Mouse (Mus musculus) limb, embryonic 15.5 days (tissue): Measurements from ENCODE around the gene Gm20479. TPM values are rescaled to one million over a fixed set of nuclear protein-coding genes. Genes with fewer than 3 reads are reported as not detected.

Experiments used
- ATAC-seq: fragments of 200-750 bp; cut with Nextera tagmentation; 2 replicates; pipeline ENCODE4 v1.8.0; 2017; ENCODE audit warnings: low read depth, moderate TSS enrichment; ENCODE audit not compliant: insufficient number of reproducible peaks, low FRiP score, low TSS enrichment
- H3K27ac ChIP-seq: fragments of 300-500 bp; sonication (generic); 2 replicates; pipeline ENCODE4 v1.5.1; 2015; ENCODE audit warnings: moderate library complexity, mild to moderate bottlenecking, inconsistent platforms
- H3K27me3 ChIP-seq: fragments of 300-500 bp; sonication (generic); 2 replicates; pipeline ENCODE4 v1.6.1; 2015; ENCODE audit warnings: inconsistent platforms
- H3K36me3 ChIP-seq: fragments of 300-500 bp; sonication (generic); 2 replicates; pipeline ENCODE4 v1.6.1; 2015; ENCODE audit warnings: inconsistent platforms
- H3K4me1 ChIP-seq: fragments of 300-500 bp; sonication (generic); 2 replicates; pipeline ENCODE4 v1.6.1; 2015; ENCODE audit warnings: inconsistent platforms
- H3K4me2 ChIP-seq: fragments of 300-500 bp; sonication (generic); 2 replicates; pipeline ENCODE4 v1.6.1; 2015; ENCODE audit warnings: mild to moderate bottlenecking, inconsistent platforms
- H3K4me3 ChIP-seq: fragments of 300-500 bp; sonication (generic); 2 replicates; pipeline ENCODE4 v1.5.1; 2015; ENCODE audit warnings: mild to moderate bottlenecking, inconsistent platforms
- H3K9ac ChIP-seq: fragments of 300-500 bp; sonication (generic); 2 replicates; pipeline ENCODE4 v1.6.1; 2015; ENCODE audit warnings: inconsistent platforms
- H3K9me3 ChIP-seq: fragments of 300-500 bp; sonication (generic); 2 replicates; pipeline ENCODE4 v1.6.1; 2016; ENCODE audit warnings: inconsistent platforms
- WGBS: fragments of 180-500 bp; shearing (Covaris S2); methylation state at CpG from one replicate; pipeline ENCODE4 v1.1.7; 2015; 5-methylcytosine and 5-hydroxymethylcytosine counted together
- polyA plus RNA-seq: library from polyadenylated mRNA; unstranded; fragments of >200 nt; fragmentation: Nextera tagmentation; extraction: Ambion mirVana; gene quantifications from 2 replicates; pipeline ENCODE4 v1.2.1, GENCODE M21; 2015

The Gm20479 gene
- 0.31 and 0.67 TPM in 2 replicates for polyA plus RNA-seq

DNA sequence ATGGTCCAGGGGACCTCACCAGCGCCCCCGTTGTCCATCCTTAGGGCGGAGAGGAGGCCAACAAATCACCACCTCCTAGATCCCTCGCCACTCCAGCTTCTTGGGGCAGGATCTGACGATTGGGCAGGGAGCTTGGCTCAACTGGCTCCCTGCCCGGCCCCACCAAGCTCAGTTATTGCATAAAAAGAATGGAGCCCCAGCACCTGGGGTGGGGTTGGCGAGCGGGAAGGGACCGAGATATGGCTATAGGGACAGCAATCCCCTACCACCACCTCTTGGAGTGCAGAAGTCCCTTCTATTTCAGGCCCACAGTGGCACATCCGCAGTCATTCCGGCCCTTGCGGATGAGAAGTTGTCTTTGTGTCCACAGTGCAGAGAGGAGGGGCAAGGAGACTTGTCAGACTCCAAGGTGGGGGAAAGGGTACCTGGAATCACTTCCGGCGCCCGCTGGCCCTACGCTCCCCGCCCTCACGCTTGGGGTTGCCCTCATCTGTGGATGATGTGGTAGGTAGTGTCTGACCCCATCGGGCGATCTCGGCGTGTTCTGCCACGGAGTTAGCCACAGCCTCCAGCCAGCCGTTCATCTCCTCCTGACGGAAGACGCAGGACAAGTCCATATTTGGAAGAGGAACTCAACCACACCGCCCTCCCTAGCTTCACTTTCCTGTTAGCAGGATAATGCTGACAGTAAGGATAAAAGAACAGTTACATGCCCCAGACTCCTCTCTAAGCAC, at the start of gene Gm20479:
Gene Gm20479, minus strand, starts transcription at position 559 of the 734 bp plus-strand sequence.
- peak within 1 kb of the TSS; percentile 79 for H3K4me3 ChIP-seq
- peak within 1 kb of the TSS; percentile 62 for H3K4me2 ChIP-seq
- H3K9ac ChIP-seq = no peak within 1 kb of the TSS
- H3K27me3 ChIP-seq = peaks cover 25% of the 10 kb centered on the region
- 7% methylated on average over 26 of the region's 27 CpGs for WGBS
- ATAC-seq = no peak
- H3K9me3 ChIP-seq = no peaks in the 10 kb centered on the region
- H3K4me1 ChIP-seq = peaks cover 33% of the 10 kb centered on the region
- peaks cover 6% of the 10 kb centered on the region for H3K36me3 ChIP-seq
- peak within 1 kb of the TSS; percentile 43 for H3K27ac ChIP-seq

DNA sequence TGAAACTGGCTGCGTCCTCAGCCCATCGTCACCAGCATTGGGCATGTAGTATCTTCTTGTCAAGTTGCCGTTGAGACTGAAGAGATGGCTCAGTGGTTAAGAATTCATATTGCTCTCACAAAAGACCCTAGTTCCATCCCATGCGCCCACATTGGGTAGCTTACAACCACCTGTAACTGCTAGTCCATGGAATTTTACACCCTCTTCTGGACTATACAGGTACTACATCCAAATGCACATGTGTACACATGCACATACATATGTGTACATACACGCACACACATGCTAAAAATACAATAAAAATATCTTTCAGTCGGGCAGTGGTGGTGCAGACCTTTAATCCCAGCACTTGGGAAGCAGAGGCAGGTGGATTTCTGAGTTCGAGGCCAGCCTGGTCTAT, 49.3 kb upstream of the Gm20479 start:
- H3K4me3 ChIP-seq = no peak overlapping the region
- peaks cover 9% of the 10 kb centered on the region; the same call in 1 of the 2 replicates for H3K9me3 ChIP-seq
- peaks cover 26% of the 10 kb centered on the region for H3K4me1 ChIP-seq
- 82% methylated on average over 7 of the region's 7 CpGs for WGBS
- no peaks in the 10 kb centered on the region for H3K36me3 ChIP-seq
- H3K27ac ChIP-seq = no peak overlapping the region
- no peak for ATAC-seq
- peaks cover 91% of the 10 kb centered on the region for H3K27me3 ChIP-seq
- no peak overlapping the region for H3K9ac ChIP-seq
- no peak overlapping the region for H3K4me2 ChIP-seq

DNA sequence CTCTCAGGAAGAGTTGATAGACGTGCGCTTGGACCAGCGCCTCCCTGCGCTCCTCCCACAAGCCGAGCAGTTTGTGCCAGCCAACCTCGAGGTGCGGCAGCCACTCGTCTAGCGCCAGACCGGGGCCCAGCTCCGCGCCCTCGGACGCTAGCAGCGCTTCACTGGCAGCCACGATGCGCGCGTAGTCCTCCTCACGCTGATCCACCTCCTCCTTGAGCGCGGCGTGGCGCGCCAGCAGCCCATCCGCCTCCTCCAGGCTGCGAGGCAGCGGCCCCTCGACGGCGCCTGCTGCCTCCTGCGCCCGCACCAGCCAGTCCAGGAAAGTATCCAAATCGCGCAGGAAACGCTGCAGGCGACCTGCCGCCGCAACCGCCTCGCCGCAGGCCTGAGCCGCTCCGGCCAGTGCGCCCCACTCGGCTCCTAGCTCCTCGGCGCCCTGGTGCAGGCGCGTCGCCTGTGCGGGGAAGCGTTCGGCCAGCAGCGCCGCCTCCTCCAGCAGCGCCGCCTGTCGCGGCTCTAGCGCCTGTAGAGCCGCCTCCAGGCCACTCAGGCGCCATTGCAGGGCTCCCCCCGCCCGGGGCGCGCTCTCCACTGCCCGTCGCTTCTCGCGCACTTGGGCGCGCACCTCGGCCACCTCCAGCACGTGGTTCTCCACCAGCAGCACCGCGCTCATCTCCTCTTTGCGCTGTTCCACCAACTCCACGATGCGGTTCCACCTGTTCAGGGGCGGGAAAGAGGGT, 47.2 kb upstream of the Gm20479 start:
- 5% methylated on average over 80 of the region's 81 CpGs for WGBS
- no peak for ATAC-seq
- peak overlapping the region; percentile 19; the same call in 1 of the 2 replicates for H3K4me2 ChIP-seq

DNA sequence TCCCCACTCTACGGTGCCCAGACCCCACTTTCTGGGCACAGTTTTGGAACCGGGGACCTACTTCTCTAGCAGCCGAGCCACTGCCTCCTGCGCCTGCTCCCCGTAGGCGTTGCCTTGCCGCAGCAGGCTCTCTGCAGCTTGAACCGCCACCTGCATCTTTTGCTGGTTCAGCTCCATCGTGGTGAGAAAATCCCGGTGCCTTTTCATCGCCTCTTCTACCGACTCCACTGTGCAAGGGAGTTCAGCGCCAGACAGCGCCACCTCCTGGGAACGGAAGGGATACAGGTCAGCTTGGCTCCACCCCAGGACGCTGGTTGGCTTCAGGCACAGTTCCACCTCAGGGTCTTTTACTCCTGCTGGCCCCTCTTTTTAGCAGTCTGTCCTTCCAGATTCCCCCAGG, 45.5 kb upstream of the Gm20479 start:
- ATAC-seq = no peak
- H3K27me3 ChIP-seq = peaks cover 86% of the 10 kb centered on the region
- no peak overlapping the region for H3K4me2 ChIP-seq
- peaks cover 11% of the 10 kb centered on the region for H3K4me1 ChIP-seq
- no peak overlapping the region for H3K9ac ChIP-seq
- H3K27ac ChIP-seq = no peak overlapping the region
- no peaks in the 10 kb centered on the region for H3K36me3 ChIP-seq
- no peak overlapping the region for H3K4me3 ChIP-seq
- H3K9me3 ChIP-seq = peaks cover 9% of the 10 kb centered on the region; the same call in 1 of the 2 replicates
- WGBS = 11% methylated on average over 16 of the region's 16 CpGs

More for the DNA sequence above, 47.2 kb upstream of the Gm20479 start:
- Histone ChIP-seq H3K9me3 (peaks cover 9% of the 10 kb centered on the region; the same call in 1 of the 2 replicates), H3K27ac (no peak overlapping the region), H3K4me1 (peaks cover 26% of the 10 kb centered on the region), H3K36me3 (no peaks in the 10 kb centered on the region), H3K27me3 (peaks cover 91% of the 10 kb centered on the region), H3K4me3 (peak overlapping the region; percentile 19), H3K9ac (no peak overlapping the region)

DNA sequence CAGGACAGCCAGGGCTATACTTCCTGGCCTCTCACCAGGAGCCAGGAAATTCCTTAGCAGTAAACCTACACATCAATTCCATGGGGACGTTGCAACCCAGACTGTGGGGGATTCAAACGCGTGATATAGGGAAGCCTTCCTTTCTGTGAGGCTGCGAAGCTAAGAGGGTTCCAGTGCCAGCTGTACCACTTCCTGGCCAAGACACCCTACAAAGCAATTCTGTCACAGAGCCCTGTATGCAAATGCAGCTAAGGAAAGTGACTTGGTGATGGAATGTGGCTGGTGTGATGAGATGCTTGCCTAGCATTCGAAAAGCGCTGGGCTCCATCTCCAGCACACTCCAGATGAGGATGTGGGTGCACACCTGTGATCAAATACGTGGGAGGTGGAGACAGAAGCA, 43.3 kb upstream of the Gm20479 start:
- Histone ChIP-seq H3K9ac (no peak overlapping the region), H3K27me3 (peaks cover 86% of the 10 kb centered on the region), H3K9me3 (peaks cover 6% of the 10 kb centered on the region; the same call in 1 of the 2 replicates), H3K4me3 (no peak overlapping the region), H3K27ac (no peak overlapping the region), H3K36me3 (no peaks in the 10 kb centered on the region), H3K4me2 (no peak overlapping the region), H3K4me1 (peaks cover 19% of the 10 kb centered on the region)
- no peak for ATAC-seq
- 71% methylated on average over 7 of the region's 7 CpGs for WGBS

DNA sequence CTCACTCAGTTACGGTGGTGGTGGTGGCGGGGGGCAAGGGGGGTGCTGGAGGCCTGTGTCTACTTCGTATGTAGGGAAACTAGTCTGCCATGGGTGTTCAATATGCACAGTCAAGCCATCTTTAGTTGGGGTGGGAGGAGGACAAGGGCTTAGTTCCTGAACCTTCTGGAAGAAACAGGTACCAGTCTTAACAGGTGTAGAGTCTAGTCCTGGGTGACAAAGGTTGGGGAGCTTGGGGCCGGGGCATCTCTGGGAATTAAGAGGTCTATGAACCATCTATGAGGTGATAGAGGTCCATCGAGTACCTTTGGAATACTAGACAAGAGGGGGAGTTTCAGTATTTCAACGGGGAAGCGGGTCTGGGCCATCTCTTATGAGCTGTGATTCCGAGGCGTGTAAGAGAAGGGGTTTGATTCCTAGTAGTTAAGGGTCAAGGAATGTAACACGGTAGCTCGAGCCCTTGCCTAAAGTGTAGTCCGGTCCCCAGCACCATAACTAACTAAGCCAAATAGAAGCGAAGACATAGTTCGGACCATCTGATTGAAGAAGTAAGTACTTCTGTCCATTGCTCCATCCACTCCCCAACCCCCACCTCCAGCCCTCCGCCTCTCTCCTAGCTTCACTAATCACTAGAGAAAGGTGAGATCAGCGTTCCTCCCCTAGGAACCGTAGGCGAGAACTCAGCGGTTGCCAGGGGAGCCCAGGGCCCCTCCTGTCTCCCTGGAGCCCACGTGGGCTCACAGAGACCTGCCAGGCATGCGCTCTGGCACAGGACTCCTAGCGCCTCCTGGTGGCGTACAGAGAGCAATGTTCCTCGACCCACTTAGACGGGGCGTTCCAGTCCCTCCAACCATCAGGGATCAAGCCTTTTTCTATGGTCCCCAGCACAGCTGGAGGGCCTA, 40.1 kb upstream of the Gm20479 start:
- Histone ChIP-seq H3K9ac (no peak overlapping the region), H3K4me1 (peaks cover 8% of the 10 kb centered on the region; the same call in 1 of the 2 replicates), H3K27me3 (peaks cover 82% of the 10 kb centered on the region), H3K4me3 (no peak overlapping the region; the same call in 1 of the 2 replicates), H3K9me3 (no peaks in the 10 kb centered on the region), H3K4me2 (no peak overlapping the region), H3K36me3 (no peaks in the 10 kb centered on the region), H3K27ac (no peak overlapping the region)
- no peak for ATAC-seq
- 18% methylated on average over 26 of the region's 26 CpGs for WGBS

DNA sequence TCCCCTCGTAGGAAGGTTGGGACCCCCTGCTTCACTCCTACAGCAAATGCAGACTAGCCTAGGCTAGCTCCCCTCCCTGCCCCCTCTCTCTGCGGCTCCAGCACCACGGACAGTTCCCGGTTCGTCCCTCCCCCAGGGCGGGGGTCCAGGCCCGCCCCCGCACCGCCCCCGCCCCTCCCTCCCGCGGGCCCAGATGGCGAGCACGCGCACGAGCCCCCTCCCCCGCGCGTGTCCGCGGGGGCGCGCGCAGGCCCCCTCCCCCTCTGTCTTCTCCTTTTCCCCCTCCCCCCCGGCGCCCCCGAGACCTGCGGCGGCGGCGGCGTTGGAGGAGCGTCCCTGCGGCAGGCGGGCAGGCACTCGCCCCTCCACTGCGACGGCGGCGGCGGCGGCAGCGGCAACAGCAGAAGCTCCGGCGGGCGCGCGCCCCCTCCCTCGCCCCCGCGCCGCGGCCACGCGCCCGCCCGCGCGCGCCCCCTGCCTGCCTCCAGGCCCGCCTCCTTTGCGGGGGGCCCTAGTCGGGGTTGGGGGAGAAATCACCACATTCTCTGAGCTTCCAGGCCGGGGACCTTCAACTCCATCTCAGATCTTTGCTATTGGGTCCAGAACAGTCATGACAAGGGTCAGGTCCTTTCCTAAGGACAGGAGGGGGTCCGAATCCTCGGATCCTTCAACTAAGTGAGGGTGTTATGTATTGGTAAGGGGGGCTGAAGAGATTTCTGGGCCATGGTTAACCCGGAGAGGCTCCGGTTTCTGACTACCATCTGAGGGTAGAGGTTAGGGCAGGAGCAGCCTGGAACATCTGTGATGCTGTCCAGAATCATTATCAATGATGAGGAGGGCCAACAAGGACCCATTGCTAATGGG, 39.2 kb upstream of the Gm20479 start:
- H3K4me2 ChIP-seq = peak overlapping the region; percentile 81
- no peak overlapping the region for H3K9ac ChIP-seq
- peaks cover 82% of the 10 kb centered on the region for H3K27me3 ChIP-seq
- H3K4me3 ChIP-seq = peak overlapping the region; percentile 48
- WGBS = 2% methylated on average over 34 of the region's 68 CpGs
- no peaks in the 10 kb centered on the region for H3K36me3 ChIP-seq
- no peak overlapping the region for H3K27ac ChIP-seq
- no peaks in the 10 kb centered on the region for H3K9me3 ChIP-seq
- no peak for ATAC-seq
- H3K4me1 ChIP-seq = peaks cover 8% of the 10 kb centered on the region; the same call in 1 of the 2 replicates

DNA sequence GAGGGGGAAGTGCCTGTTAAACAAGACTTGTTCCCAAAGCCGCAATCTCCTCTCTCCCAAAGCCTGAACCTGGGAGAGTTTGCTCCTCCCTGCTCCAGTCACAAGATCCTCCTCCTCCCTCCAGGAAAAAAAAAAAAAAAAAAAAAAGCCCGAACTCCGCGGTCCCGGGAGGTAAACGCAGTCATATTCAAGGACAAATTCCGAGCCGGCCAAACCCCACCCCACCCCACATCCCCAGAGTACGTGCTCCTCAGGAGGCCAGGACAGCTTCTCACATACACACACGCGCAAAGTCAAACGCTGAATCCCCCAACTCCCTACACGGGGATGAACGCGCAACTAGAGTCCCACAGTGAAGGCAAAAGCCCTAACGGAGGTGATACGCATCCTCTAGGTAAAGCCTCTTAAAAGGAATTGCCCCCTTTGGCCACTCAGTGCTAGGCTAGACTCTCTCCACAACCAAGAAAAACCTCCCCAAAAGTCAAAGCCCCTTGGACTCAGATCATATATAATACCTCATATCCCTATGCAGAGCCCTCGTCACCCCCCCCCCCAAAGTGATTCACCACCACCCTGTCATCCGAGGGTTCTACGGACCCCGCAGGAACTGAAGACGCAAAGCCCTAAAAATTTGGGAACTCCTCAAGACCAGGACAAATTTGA, 38.4 kb upstream of the Gm20479 start:
- Histone ChIP-seq H3K4me2 (peak overlapping the region; percentile 81), H3K4me3 (peak overlapping the region; percentile 48), H3K27me3 (peaks cover 82% of the 10 kb centered on the region), H3K9me3 (no peaks in the 10 kb centered on the region), H3K27ac (no peak overlapping the region), H3K9ac (no peak overlapping the region), H3K4me1 (peaks cover 8% of the 10 kb centered on the region; the same call in 1 of the 2 replicates), H3K36me3 (no peaks in the 10 kb centered on the region)
- WGBS = 2% methylated on average over 21 of the region's 22 CpGs
- no peak for ATAC-seq

DNA sequence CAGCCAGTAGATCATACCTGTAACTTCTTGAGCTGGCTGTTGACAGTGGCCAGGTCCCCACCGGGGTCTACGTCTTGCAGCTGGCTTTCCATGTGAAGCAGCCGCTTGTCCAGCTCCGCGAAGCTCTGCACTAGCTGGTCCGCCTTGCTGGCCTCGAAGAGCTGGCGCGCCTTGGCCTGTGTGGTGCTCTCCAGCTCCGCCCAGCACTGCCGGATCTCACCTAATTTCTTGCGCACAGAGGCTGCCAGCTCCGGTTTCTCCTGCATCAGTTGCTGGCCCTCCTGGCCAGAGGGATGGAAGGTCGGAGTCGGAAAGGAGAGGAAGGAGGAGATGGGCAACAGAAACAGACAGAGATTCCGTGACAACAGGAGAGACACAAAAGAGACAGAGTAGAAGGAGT, 34.2 kb upstream of the Gm20479 start:
- no peaks in the 10 kb centered on the region for H3K9me3 ChIP-seq
- no peak overlapping the region for H3K4me2 ChIP-seq
- peaks cover 57% of the 10 kb centered on the region for H3K27me3 ChIP-seq
- peaks cover 5% of the 10 kb centered on the region; the same call in 1 of the 2 replicates for H3K4me1 ChIP-seq
- no peak overlapping the region for H3K27ac ChIP-seq
- H3K9ac ChIP-seq = no peak overlapping the region
- no peaks in the 10 kb centered on the region for H3K36me3 ChIP-seq
- 37% methylated on average over 16 of the region's 16 CpGs for WGBS
- no peak overlapping the region for H3K4me3 ChIP-seq
- ATAC-seq = no peak

DNA sequence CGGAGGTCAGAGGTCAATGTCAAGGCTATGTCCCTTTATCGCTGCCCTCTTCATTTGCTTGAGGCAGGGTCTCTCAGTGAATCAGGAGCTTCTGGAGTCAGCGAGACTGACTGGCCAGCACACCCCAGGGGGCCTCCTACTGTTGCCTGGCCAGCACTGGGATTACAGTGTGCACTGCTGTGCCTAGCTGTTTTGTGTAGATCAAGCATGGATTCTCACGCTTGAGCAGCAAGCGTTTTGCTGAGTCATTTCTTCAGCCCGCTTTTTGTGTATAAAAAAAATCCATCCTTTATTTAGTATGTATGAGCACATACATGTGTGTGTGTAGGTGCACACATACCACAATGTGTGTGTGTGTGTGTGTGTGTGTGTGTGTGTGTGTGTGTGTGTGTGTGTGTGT, 32.0 kb upstream of the Gm20479 start:
- Histone ChIP-seq H3K27me3 (peaks cover 35% of the 10 kb centered on the region), H3K9ac (no peak overlapping the region), H3K36me3 (no peaks in the 10 kb centered on the region), H3K4me3 (no peak overlapping the region), H3K4me1 (0 out of 2 replicates have a peak, but pooled peaks cover 2% of the 10 kb centered on the region), H3K4me2 (no peak overlapping the region), H3K9me3 (no peaks in the 10 kb centered on the region), H3K27ac (no peak overlapping the region)
- 70% methylated on average over 6 of the region's 6 CpGs for WGBS
- ATAC-seq = no peak
